8 mouse cellular contexts compared by ENCODE assay signal in the genomic region with DNA sequence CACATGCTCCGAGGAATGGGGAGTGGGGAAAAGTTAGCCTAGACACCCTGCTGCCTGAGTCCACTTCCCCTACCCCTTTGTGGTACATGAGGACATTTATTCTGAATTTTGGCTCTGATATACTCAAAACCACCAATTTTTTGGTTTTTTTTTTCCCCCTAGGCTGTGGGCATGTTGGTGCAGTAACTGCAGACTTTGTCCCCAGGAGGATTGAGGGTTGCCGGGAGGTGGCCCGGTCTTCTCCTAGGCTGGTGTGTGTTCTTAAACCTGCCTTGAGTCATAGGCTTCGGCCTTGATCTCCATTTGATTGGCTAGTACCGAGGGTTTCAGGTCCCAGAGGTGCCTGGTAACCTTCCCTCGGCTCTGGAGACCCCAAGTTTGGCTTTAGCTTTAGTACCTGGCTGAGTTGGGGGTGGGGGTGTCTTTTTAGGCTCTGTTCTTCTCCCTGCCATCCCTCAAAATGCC. TPM values are rescaled to one million over a fixed set of nuclear protein-coding genes. Genes with fewer than 3 reads are reported as not detected.
A peak's percentile ranks its signal among the peaks of the same experiment; 100 is the strongest.
DNase-seq lines count a peak whose midpoint lies in the region; ATAC-seq lines count a peak whose summit lies in the region.

No protein-coding gene starts in this region.

- WGBS in intestine, embryonic 16.5 days, result 29% methylated on average over 6 of the region's 6 CpGs
- 29% methylated on average over 6 of the region's 6 CpGs for WGBS in midbrain, embryonic 14.5 days

- peak overlapping the region; percentile 99 for H3K9ac ChIP-seq in intestine, embryonic 16.5 days (ENCODE audit: low read depth, low read length)
- peak overlapping the region; percentile 99 for H3K9ac ChIP-seq in midbrain, embryonic 14.5 days (replicated peaks; ENCODE audit: low read length)

- H3K27ac ChIP-seq in brown adipose tissue, adult 24 weeks (replicated peaks; ENCODE audit: low read depth, low read length), result peak overlapping the region; percentile 12
- peak overlapping the region; percentile 93 for H3K27ac ChIP-seq in intestine, embryonic 16.5 days (ENCODE audit: low read length)
- peak overlapping the region; percentile 94 for H3K27ac ChIP-seq in midbrain, embryonic 14.5 days (replicated peaks; ENCODE audit: low read depth, low read length)

- peak overlapping the region; percentile 83 for H3K4me2 ChIP-seq in intestine, embryonic 16.5 days (ENCODE audit: low read depth, low read length)
- H3K4me2 ChIP-seq in midbrain, embryonic 14.5 days (ENCODE audit: low read length), result peak overlapping the region; percentile 96

- H3K9me3 ChIP-seq in intestine, embryonic 16.5 days (ENCODE audit: control insufficient read depth, low read length), result no peaks in the 10 kb centered on the region
- no peaks in the 10 kb centered on the region for H3K9me3 ChIP-seq in midbrain, embryonic 14.5 days (ENCODE audit: control insufficient read depth, low read length)

- intact Hi-C loops in left cerebral cortex, postnatal 4 days (cut with DNase I), result loop anchor here (10.0 kb wide), 1 partner anchor 216 kb away; no protein-coding TSS in a partner anchor

- DNase-seq in kidney, adult 11 months, result peak; percentile 44
- no peak for DNase-seq in kidney, postnatal 14 days
- DNase-seq in midbrain, embryonic 14.5 days, result peak; percentile 41
- DNase-seq in Muller cell, postnatal 12 days (ENCODE audit: inconsistent ontology term), result no peak
- no peak for DNase-seq in left cerebral cortex, postnatal 4 days
- no peak for DNase-seq in testis, postnatal 10 days (ENCODE audit: low spot score)

- H3K36me3 ChIP-seq in intestine, embryonic 16.5 days (ENCODE audit: control insufficient read depth, insufficient read depth, low read length), result no peaks in the 10 kb centered on the region
- H3K36me3 ChIP-seq in midbrain, embryonic 14.5 days (ENCODE audit: control insufficient read depth, insufficient read depth, low read length), result no peaks in the 10 kb centered on the region

- ATAC-seq in intestine, embryonic 16.5 days, result no peak
- no peak for ATAC-seq in midbrain, embryonic 14.5 days (ENCODE audit: low FRiP score, low TSS enrichment)

- H3K4me1 ChIP-seq in brown adipose tissue, adult 24 weeks (ENCODE audit: control insufficient read depth, insufficient read depth, insufficient read length, low read length), result peaks cover 29% of the 10 kb centered on the region
- H3K4me1 ChIP-seq in intestine, embryonic 16.5 days (ENCODE audit: control insufficient read depth, insufficient read depth, low read length), result peaks cover 50% of the 10 kb centered on the region
- peaks cover 37% of the 10 kb centered on the region for H3K4me1 ChIP-seq in midbrain, embryonic 14.5 days (ENCODE audit: control insufficient read depth, insufficient read depth, low read length)

- no peaks in the 10 kb centered on the region for H3K27me3 ChIP-seq in intestine, embryonic 16.5 days (replicated peaks; ENCODE audit: control insufficient read depth, insufficient read depth, low read length)
- H3K27me3 ChIP-seq in midbrain, embryonic 14.5 days (ENCODE audit: control insufficient read depth, insufficient read depth, low read length), result no peaks in the 10 kb centered on the region

- peak overlapping the region; percentile 79 for H3K4me3 ChIP-seq in brown adipose tissue, adult 24 weeks (ENCODE audit: insufficient read depth, low read depth, low read length)
- H3K4me3 ChIP-seq in intestine, embryonic 16.5 days (ENCODE audit: low read length), result peak overlapping the region; percentile 99
- peak overlapping the region; percentile 96 for H3K4me3 ChIP-seq in midbrain, embryonic 14.5 days (replicated peaks; ENCODE audit: low read depth, low read length)

RNA-seq across cellular contexts. Expression of a gene that starts 1.7 kb away (rescaled TPM):
- 4.2 and 6.1 TPM in 2 replicates for polyA plus RNA-seq in brown adipose tissue, adult 24 weeks (2012; ENCODE audit: insufficient read depth, insufficient read length, missing spikeins)
- 16.7 and 16.8 TPM in 2 replicates for polyA plus RNA-seq in intestine, embryonic 16.5 days (2015; fragmentation: Nextera tagmentation; extraction: Ambion mirVana)
- 106 and 128 TPM in 2 replicates for polyA plus RNA-seq in midbrain, embryonic 14.5 days (2014; fragmentation: Nextera tagmentation; extraction: Ambion mirVana)
- total RNA-seq in left cerebral cortex, postnatal 4 days (2021), result 100 to 1,000 TPM; 351 to 377 TPM

Comparison
In these comparisons a context has a peak if more than half of its experiments do, and no peak if none do; other contexts are left out.
1. DNase-seq: peak in kidney, adult 11 months (single experiment) and midbrain, embryonic 14.5 days (single experiment); none in kidney, postnatal 14 days (single experiment), Muller cell, postnatal 12 days (single experiment), left cerebral cortex, postnatal 4 days (single experiment) and testis, postnatal 10 days (single experiment).
2. H3K27ac ChIP-seq: peak in every context shown above with its lines; median percentile 94 in midbrain, embryonic 14.5 days; 93 in intestine, embryonic 16.5 days; 12 in brown adipose tissue, adult 24 weeks.
3. Peak in every context shown above with its lines, with median percentiles within 50 percentile points of each other: H3K4me3 ChIP-seq.